Mouse (Mus musculus): ENCODE data around the gene Prelid1. TPM values are rescaled to one million over a fixed set of nuclear protein-coding genes. Genes with fewer than 3 reads are reported as not detected.

Prelid1 gene
- polyA plus RNA-seq, 1 experiment from 2014 or later: 398 TPM

- no peaks in the 10 kb centered on the region for H3K9me3 ChIP-seq (replicated peaks; ENCODE audit: low read length)
- no peaks in the 10 kb centered on the region for H3K4me1 ChIP-seq (replicated peaks; ENCODE audit: insufficient read depth, low read length)
- no peak overlapping the region for H3K4me3 ChIP-seq (replicated peaks; ENCODE audit: low read depth, low read length)
- H3K36me3 ChIP-seq (ENCODE audit: insufficient read depth, low read length): no peaks in the 10 kb centered on the region
- H3K27me3 ChIP-seq (ENCODE audit: insufficient read depth, low read length): no peaks in the 10 kb centered on the region
- no peak overlapping the region for H3K4me2 ChIP-seq (ENCODE audit: low read length)
- ATAC-seq (replicated peaks; ENCODE audit: low FRiP score, low read depth): no peak
- TF ChIP-seq CTCF (IDR thresholded peaks at IDR 0.05; ENCODE audit: low read depth): no peak
- no peak overlapping the region for H3K9ac ChIP-seq (ENCODE audit: low read depth, low read length)
- 57% methylated on average over 12 of the region's 12 CpGs for WGBS
- no peak overlapping the region for H3K27ac ChIP-seq
- no peak for DNase-seq (ENCODE audit: low spot score)
These were observed 18.1 kb downstream of the Prelid1 start for GRCm38 (mm10) chr13:55338131-55339054.

- 31% methylated on average over 2 of the region's 2 CpGs for WGBS
- no peak for TF ChIP-seq CTCF (IDR thresholded peaks at IDR 0.05; ENCODE audit: low read depth)
- ATAC-seq (replicated peaks; ENCODE audit: low FRiP score, low read depth) (peak; percentile 33; the same call in 1 of the 2 replicates), DNase-seq (ENCODE audit: low spot score) (no peak)
- no peak overlapping the region for H3K4me2 ChIP-seq (ENCODE audit: low read length)
- H3K27ac ChIP-seq: no peak overlapping the region
- H3K9me3 ChIP-seq (replicated peaks; ENCODE audit: low read length): no peaks in the 10 kb centered on the region
- no peak overlapping the region for H3K4me3 ChIP-seq (replicated peaks; ENCODE audit: low read depth, low read length)
- H3K27me3 ChIP-seq (ENCODE audit: insufficient read depth, low read length): no peaks in the 10 kb centered on the region
- H3K9ac ChIP-seq (ENCODE audit: low read depth, low read length): no peak overlapping the region
- no peaks in the 10 kb centered on the region; the same call in 1 of the 2 replicates for H3K36me3 ChIP-seq (ENCODE audit: insufficient read depth, low read length)
- H3K4me1 ChIP-seq (replicated peaks; ENCODE audit: insufficient read depth, low read length): no peaks in the 10 kb centered on the region
These were observed 19.0 kb downstream of the Prelid1 start for GRCm38 (mm10) chr13:55339259-55339658.

- peaks cover 26% of the 10 kb centered on the region for H3K36me3 ChIP-seq (ENCODE audit: insufficient read depth, low read length)
- no peak for TF ChIP-seq CTCF (IDR thresholded peaks at IDR 0.05; ENCODE audit: low read depth)
- no peak overlapping the region for H3K9ac ChIP-seq (ENCODE audit: low read depth, low read length)
- no peaks in the 10 kb centered on the region for H3K27me3 ChIP-seq (ENCODE audit: insufficient read depth, low read length)
- H3K4me1 ChIP-seq (replicated peaks; ENCODE audit: insufficient read depth, low read length): no peaks in the 10 kb centered on the region
- no peak overlapping the region for H3K4me2 ChIP-seq (ENCODE audit: low read length)
- WGBS: 39% methylated on average over 11 of the region's 11 CpGs
- H3K9me3 ChIP-seq (replicated peaks; ENCODE audit: low read length): no peaks in the 10 kb centered on the region
- no peak overlapping the region for H3K27ac ChIP-seq
- no peak overlapping the region for H3K4me3 ChIP-seq (replicated peaks; ENCODE audit: low read depth, low read length)
- DNase-seq (ENCODE audit: low spot score) (no peak), ATAC-seq (replicated peaks; ENCODE audit: low FRiP score, low read depth) (no peak)
These were observed 22.2 kb downstream of the Prelid1 start for GRCm38 (mm10) chr13:55342469-55342868.

- no peak overlapping the region for H3K4me3 ChIP-seq (replicated peaks; ENCODE audit: low read depth, low read length)
- no peak overlapping the region for H3K4me2 ChIP-seq (ENCODE audit: low read length)
- no peaks in the 10 kb centered on the region for H3K4me1 ChIP-seq (replicated peaks; ENCODE audit: insufficient read depth, low read length)
- H3K36me3 ChIP-seq (ENCODE audit: insufficient read depth, low read length): peaks cover 42% of the 10 kb centered on the region
- no peak overlapping the region for H3K9ac ChIP-seq (ENCODE audit: low read depth, low read length)
- ATAC-seq (replicated peaks; ENCODE audit: low FRiP score, low read depth) (no peak), DNase-seq (ENCODE audit: low spot score) (no peak)
- WGBS: 91% methylated on average over 7 of the region's 7 CpGs
- H3K9me3 ChIP-seq (replicated peaks; ENCODE audit: low read length): no peaks in the 10 kb centered on the region
- TF ChIP-seq CTCF (IDR thresholded peaks at IDR 0.05; ENCODE audit: low read depth): no peak
- H3K27ac ChIP-seq: no peak overlapping the region
- H3K27me3 ChIP-seq (ENCODE audit: insufficient read depth, low read length): no peaks in the 10 kb centered on the region
These were observed 24.0 kb downstream of the Prelid1 start for GRCm38 (mm10) chr13:55344286-55344685.

GRCm38 (mm10) chr13:55346745-55347144 is 26.4 kb downstream of the Prelid1 start:
- DNase-seq (ENCODE audit: low spot score): no peak
- Histone ChIP-seq H3K9ac (ENCODE audit: low read depth, low read length) (no peak overlapping the region), H3K4me3 (replicated peaks; ENCODE audit: low read depth, low read length) (no peak overlapping the region), H3K36me3 (ENCODE audit: insufficient read depth, low read length) (peaks cover 63% of the 10 kb centered on the region), H3K4me2 (ENCODE audit: low read length) (no peak overlapping the region), H3K4me1 (replicated peaks; ENCODE audit: insufficient read depth, low read length) (no peaks in the 10 kb centered on the region), H3K27me3 (ENCODE audit: insufficient read depth, low read length) (no peaks in the 10 kb centered on the region), H3K9me3 (replicated peaks; ENCODE audit: low read length) (no peaks in the 10 kb centered on the region), H3K27ac (no peak overlapping the region)
- 75% methylated on average over 11 of the region's 11 CpGs for whole genome bisulfite sequencing
- no peak for TF ChIP-seq CTCF (IDR thresholded peaks at IDR 0.05; ENCODE audit: low read depth)
- no peak for ATAC-seq (replicated peaks; ENCODE audit: low FRiP score, low read depth)

- Histone ChIP-seq H3K4me1 (replicated peaks; ENCODE audit: insufficient read depth, low read length) (peaks cover 10% of the 10 kb centered on the region; the same call in 1 of the 2 replicates), H3K9ac (ENCODE audit: low read depth, low read length) (no peak overlapping the region), H3K4me2 (ENCODE audit: low read length) (peak overlapping the region; percentile 90), H3K36me3 (ENCODE audit: insufficient read depth, low read length) (peaks cover 23% of the 10 kb centered on the region; the same call in 1 of the 2 replicates), H3K27me3 (ENCODE audit: insufficient read depth, low read length) (no peaks in the 10 kb centered on the region), H3K27ac (no peak overlapping the region), H3K9me3 (replicated peaks; ENCODE audit: low read length) (no peaks in the 10 kb centered on the region), H3K4me3 (replicated peaks; ENCODE audit: low read depth, low read length) (peak overlapping the region; percentile 95)
- TF ChIP-seq CTCF (IDR thresholded peaks at IDR 0.05; ENCODE audit: low read depth): no peak
- no peak for ATAC-seq (replicated peaks; ENCODE audit: low FRiP score, low read depth)
- DNase-seq (ENCODE audit: low spot score): no peak
These were observed 40.8 kb downstream of the Prelid1 start for GRCm38 (mm10) chr13:55361145-55361544.
